Mouse (Mus musculus) forebrain, embryonic 15.5 days (tissue): ENCODE data around the gene Casr. TPM values are rescaled to one million over a fixed set of nuclear protein-coding genes. Genes with fewer than 3 reads are reported as not detected.
A peak's percentile ranks its signal among the peaks of the same experiment; 100 is the strongest.

ENCODE experiments used
- ATAC-seq: fragments of 200-750 bp; cut with Nextera tagmentation; replicated peaks from 2 replicates; pipeline ENCODE4 v1.8.0; 2017; ENCODE audit warnings: mild to moderate bottlenecking, moderate TSS enrichment, moderate library complexity
- H3K27ac ChIP-seq: fragments of 300-500 bp; sonication (generic); replicated peaks from 2 replicates; pipeline ENCODE4 v1.5.1; 2015; ENCODE audit warnings: mild to moderate bottlenecking, inconsistent platforms
- H3K27me3 ChIP-seq: fragments of 300-500 bp; sonication (generic); 2 replicates; pipeline ENCODE4 v1.6.1; 2015; ENCODE audit warnings: inconsistent platforms
- H3K36me3 ChIP-seq: fragments of 300-500 bp; sonication (generic); 2 replicates; pipeline ENCODE4 v1.6.1; 2015; ENCODE audit warnings: mild to moderate bottlenecking, inconsistent platforms
- H3K4me1 ChIP-seq: fragments of 300-500 bp; sonication (generic); 2 replicates; pipeline ENCODE4 v1.6.1; 2015; ENCODE audit warnings: inconsistent platforms
- H3K4me2 ChIP-seq: fragments of 300-500 bp; sonication (generic); replicated peaks from 2 replicates; pipeline ENCODE4 v1.6.1; 2015; ENCODE audit warnings: mild to moderate bottlenecking, inconsistent platforms
- H3K4me3 ChIP-seq: fragments of 300-500 bp; sonication (generic); 2 replicates; pipeline ENCODE4 v1.5.1; 2015; ENCODE audit warnings: mild to moderate bottlenecking, inconsistent platforms
- H3K9ac ChIP-seq: fragments of 300-500 bp; sonication (generic); replicated peaks from 2 replicates; pipeline ENCODE4 v1.6.1; 2015; ENCODE audit warnings: mild to moderate bottlenecking, inconsistent platforms
- H3K9me3 ChIP-seq: fragments of 300-500 bp; sonication (generic); 2 replicates; pipeline ENCODE4 v1.6.1; 2016; ENCODE audit warnings: inconsistent platforms
- WGBS: fragments of 180-500 bp; shearing (Covaris S2); methylation state at CpG from one replicate; pipeline ENCODE4 v1.1.7; 2015; ENCODE audit warnings: mixed read lengths; 5-methylcytosine and 5-hydroxymethylcytosine counted together
- polyA plus RNA-seq: library from polyadenylated mRNA; unstranded; fragments of >200 nt; fragmentation: Nextera tagmentation; extraction: Ambion mirVana; gene quantifications from 2 replicates; pipeline ENCODE4 v1.2.1, GENCODE M21; 2015

Gene Casr
- 0.04 and 0.08 TPM in 2 replicates for polyA plus RNA-seq

DNA sequence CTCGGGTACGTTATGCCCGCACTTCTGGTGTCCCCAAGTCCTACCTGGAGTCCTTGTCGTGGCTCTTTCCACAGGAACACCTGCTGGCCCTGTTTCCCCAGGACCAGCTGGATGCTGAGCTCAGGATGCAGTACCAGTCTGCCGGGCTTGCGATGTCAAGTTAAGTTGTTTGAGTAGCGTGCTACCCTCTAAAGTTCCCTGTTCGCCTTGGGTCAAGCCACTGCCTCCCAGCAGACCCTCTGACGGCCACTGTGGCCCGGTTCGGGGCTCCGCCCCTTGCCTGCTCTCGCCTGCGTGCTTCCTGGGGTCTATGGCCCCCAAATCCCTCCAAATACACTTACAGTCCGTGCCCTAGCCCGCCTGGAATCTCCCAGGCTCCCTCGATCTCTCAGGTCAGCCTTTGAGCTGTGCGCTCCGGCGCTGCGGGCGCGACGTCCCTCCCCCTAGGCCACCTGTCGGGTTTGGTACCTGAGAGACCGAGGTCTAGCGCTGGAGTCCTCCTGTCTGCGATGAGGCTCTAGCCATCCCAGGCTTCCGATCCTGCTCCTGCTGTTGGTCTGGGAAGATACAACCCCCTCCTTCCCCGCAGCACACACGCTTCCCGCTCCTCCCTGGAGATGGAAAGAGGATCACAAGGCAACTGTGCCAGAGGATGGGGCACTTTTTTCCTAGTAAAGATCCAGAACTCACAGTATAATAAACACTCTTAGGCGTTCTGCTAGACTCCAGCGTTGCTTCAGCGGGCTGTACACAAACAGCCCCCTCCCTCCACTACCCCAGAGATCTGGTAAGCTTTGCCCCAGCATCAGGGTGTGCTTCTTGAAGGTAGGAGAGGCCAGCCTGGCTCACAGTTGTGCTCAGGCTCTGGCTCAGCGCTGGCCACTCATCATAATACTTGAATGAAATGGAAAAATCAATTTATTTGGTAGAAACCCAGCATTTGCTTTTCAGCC is at the start of gene Casr:
Gene Casr (minus strand): TSS at position 756 of the 953 bp plus-strand sequence.
- Histone ChIP-seq H3K9me3 (no peaks in the 10 kb centered on the region), H3K27ac (no peak within 1 kb of the TSS), H3K4me2 (peak within 1 kb of the TSS; percentile 89), H3K36me3 (no peaks in the 10 kb centered on the region), H3K4me1 (peaks cover 13% of the 10 kb centered on the region), H3K27me3 (no peaks in the 10 kb centered on the region), H3K4me3 (peak within 1 kb of the TSS; percentile 44), H3K9ac (peak within 1 kb of the TSS; percentile 35)
- WGBS: 2% methylated on average over 36 of the region's 36 CpGs
- 0 out of 2 replicates have a peak, but pooled peaks have one; percentile 23 for ATAC-seq

DNA sequence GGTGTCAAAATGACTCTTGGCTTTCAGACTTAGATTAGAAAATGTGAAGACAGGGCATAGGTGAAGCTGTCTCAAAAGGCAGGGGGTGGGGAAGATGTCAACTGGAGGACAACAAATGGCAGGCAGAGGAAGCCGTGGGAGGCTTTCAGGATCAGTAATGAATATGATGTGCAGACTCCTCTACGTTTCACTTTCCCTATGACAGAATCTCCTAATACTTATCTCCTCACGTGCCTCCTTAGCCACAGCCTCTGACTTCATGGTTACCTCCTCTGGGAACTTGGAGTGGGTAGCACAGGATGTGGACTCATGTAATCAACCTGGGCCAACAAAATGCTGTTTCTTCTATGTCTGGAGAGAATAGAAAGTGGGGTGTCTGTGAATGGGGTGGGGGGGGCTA is 40.7 kb upstream of the Casr start:
- H3K9ac ChIP-seq: no peak overlapping the region
- H3K27ac ChIP-seq: no peak overlapping the region
- no peak overlapping the region for H3K4me3 ChIP-seq
- no peaks in the 10 kb centered on the region for H3K4me1 ChIP-seq
- H3K27me3 ChIP-seq: no peaks in the 10 kb centered on the region
- ATAC-seq: no peak
- no peaks in the 10 kb centered on the region for H3K36me3 ChIP-seq
- H3K9me3 ChIP-seq: no peaks in the 10 kb centered on the region
- 88% methylated on average over 3 of the region's 3 CpGs for WGBS
- H3K4me2 ChIP-seq: no peak overlapping the region

DNA sequence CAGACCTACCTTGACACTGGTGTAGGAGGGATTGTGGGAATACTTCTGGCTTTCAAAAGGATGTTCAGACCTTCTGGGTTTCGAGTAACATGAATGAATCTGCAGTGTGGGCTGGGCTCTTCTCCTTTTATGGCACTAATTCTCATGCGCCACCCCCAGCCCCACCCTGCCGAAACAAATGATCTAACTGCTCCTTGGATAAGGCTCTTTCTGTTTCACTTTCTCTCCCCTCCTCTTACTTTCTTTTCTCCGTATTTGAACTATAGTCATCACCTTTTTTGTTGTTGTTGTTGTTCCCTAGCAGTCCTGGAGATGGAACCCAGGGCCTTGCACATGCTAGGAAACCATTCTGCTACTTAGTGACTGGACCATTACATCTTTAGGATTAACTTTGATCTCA is 36.3 kb upstream of the Casr start:
- no peak overlapping the region for H3K4me2 ChIP-seq
- ATAC-seq: no peak
- H3K9ac ChIP-seq: no peak overlapping the region
- H3K27ac ChIP-seq: no peak overlapping the region
- no peaks in the 10 kb centered on the region for H3K9me3 ChIP-seq
- no peak overlapping the region for H3K4me3 ChIP-seq
- no peaks in the 10 kb centered on the region for H3K36me3 ChIP-seq
- WGBS: 88% methylated on average over 4 of the region's 4 CpGs
- H3K4me1 ChIP-seq: no peaks in the 10 kb centered on the region
- no peaks in the 10 kb centered on the region for H3K27me3 ChIP-seq

DNA sequence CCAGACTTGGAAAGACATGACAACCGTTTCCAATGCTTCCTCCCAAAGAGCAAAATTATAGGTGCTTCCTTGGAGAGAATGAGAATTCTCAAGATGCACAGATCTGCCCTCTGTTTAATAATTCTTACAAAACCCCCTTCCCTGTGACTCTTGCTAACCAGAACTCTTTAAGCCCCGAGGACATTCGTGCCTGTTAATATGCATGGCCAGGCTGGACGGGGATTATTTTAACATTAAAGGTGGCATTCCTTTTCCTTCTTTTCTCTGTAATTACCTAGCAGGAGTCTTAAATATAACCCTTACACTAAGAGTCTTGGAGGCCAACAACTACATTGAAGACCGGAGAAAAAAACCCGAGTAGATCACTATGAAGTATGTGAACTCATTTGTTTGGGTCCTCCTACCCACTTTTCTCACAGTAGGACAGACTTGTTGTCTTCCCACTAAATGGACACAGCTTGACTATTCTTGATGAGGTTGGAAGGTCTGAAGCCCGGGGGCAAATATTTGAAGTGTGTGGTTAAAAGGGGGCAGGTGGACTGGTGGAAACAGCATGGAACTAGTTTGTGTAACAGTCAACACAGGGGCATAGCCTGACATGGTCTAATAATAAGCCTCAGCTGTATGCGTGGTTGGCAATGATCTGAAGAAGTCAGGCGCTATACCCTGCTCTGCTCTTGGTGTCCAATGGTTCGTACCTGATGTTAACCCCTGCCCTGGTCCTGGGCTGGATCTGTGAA is 34.9 kb upstream of the Casr start:
- 88% methylated on average over 10 of the region's 10 CpGs for WGBS

DNA sequence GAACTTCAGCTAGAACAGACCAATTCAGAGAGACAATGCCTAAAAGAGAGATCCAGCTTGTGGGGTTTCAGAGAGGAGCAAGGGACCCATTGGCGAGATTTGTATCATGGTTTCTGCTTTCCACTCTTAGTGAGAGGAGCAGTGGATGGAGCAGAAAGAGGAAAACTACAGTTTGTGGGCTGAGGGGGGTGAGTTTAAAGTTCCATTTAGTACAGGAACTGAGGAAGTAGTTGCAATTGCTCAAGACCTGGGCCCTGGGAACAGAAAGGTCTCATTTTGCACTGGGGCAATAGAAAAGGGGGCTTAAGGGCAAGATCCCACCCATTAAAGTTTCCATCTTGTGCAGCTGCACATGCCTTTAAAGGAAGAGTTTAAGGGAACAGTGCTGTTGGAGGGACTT is 28.0 kb upstream of the Casr start:
- Histone ChIP-seq H3K27me3 (no peaks in the 10 kb centered on the region), H3K4me2 (no peak overlapping the region), H3K36me3 (no peaks in the 10 kb centered on the region), H3K4me3 (no peak overlapping the region), H3K27ac (no peak overlapping the region), H3K4me1 (no peaks in the 10 kb centered on the region), H3K9ac (no peak overlapping the region), H3K9me3 (no peaks in the 10 kb centered on the region)
- WGBS: 84% methylated on average over 1 of the region's 1 CpGs
- ATAC-seq: no peak

More for the DNA sequence above, 34.9 kb upstream of the Casr start:
- Histone ChIP-seq H3K36me3 (no peaks in the 10 kb centered on the region), H3K27me3 (no peaks in the 10 kb centered on the region), H3K9me3 (no peaks in the 10 kb centered on the region), H3K4me2 (no peak overlapping the region), H3K4me1 (no peaks in the 10 kb centered on the region), H3K4me3 (no peak overlapping the region), H3K27ac (no peak overlapping the region), H3K9ac (no peak overlapping the region)
- ATAC-seq: no peak

GRCm38 (mm10) chr16:36587971-36588370 is 26.0 kb upstream of the Casr start:
- Histone ChIP-seq H3K4me1 (no peaks in the 10 kb centered on the region), H3K27ac (no peak overlapping the region), H3K4me2 (no peak overlapping the region), H3K4me3 (no peak overlapping the region), H3K27me3 (no peaks in the 10 kb centered on the region), H3K36me3 (no peaks in the 10 kb centered on the region), H3K9me3 (no peaks in the 10 kb centered on the region), H3K9ac (no peak overlapping the region)
- 83% methylated on average over 4 of the region's 4 CpGs for WGBS
- no peak for ATAC-seq

GRCm38 (mm10) chr16:36582073-36582472 is 20.1 kb upstream of the Casr start:
- Histone ChIP-seq H3K9me3 (no peaks in the 10 kb centered on the region), H3K4me2 (no peak overlapping the region), H3K27me3 (no peaks in the 10 kb centered on the region), H3K4me1 (no peaks in the 10 kb centered on the region), H3K4me3 (no peak overlapping the region), H3K9ac (no peak overlapping the region), H3K27ac (no peak overlapping the region), H3K36me3 (no peaks in the 10 kb centered on the region)
- ATAC-seq: no peak
- 38% methylated on average over 3 of the region's 3 CpGs for WGBS

DNA sequence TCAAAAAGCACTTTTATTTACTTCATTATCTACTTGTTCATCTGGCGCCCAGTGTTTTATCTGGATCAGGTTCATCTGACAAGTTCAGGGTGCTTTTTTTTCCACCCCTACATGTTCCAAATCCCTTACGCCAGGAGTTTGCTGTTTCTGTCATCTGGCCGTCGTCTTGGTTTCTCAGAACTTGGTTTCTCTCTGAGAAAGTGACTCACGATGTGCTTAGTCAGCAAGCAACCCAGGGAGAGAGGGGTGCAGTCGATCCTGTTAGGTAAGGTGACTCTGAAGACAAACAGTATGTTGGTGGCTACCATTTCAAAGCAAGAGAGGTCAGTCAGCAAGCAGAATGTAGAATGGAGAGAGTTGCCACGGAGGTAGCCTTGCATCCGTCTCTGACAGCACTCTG is 10.0 kb upstream of the Casr start:
- H3K36me3 ChIP-seq: no peaks in the 10 kb centered on the region
- no peak overlapping the region for H3K27ac ChIP-seq
- H3K4me3 ChIP-seq: no peak overlapping the region
- H3K4me1 ChIP-seq: no peaks in the 10 kb centered on the region
- H3K9me3 ChIP-seq: no peaks in the 10 kb centered on the region
- WGBS: 87% methylated on average over 8 of the region's 8 CpGs
- no peak for ATAC-seq
- no peak overlapping the region for H3K4me2 ChIP-seq
- no peak overlapping the region for H3K9ac ChIP-seq
- no peaks in the 10 kb centered on the region for H3K27me3 ChIP-seq

DNA sequence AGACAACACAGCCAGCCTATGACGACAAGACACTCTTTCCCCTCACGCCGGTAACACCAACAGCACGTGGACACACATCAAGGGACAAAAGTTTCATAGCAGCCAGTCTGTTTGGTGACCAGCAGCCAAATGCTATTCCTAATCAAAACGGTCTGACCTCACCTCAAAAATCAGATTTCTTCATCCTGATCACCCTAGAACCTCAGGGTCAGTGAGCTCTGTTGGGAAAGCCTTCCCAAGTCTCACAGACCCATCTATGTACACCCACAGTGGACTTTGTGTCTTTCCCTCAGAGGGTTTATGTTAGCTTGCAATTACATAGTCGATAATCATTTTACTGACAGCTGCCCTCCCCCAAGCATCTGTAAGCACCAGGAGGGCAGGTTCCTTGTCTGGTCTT is 2.4 kb downstream of the Casr start:
- Histone ChIP-seq H3K27ac (no peak overlapping the region), H3K4me1 (peaks cover 13% of the 10 kb centered on the region), H3K27me3 (no peaks in the 10 kb centered on the region), H3K9me3 (no peaks in the 10 kb centered on the region), H3K4me2 (no peak overlapping the region), H3K36me3 (no peaks in the 10 kb centered on the region), H3K9ac (no peak overlapping the region), H3K4me3 (no peak overlapping the region)
- ATAC-seq: no peak
- 92% methylated on average over 6 of the region's 6 CpGs for WGBS

DNA sequence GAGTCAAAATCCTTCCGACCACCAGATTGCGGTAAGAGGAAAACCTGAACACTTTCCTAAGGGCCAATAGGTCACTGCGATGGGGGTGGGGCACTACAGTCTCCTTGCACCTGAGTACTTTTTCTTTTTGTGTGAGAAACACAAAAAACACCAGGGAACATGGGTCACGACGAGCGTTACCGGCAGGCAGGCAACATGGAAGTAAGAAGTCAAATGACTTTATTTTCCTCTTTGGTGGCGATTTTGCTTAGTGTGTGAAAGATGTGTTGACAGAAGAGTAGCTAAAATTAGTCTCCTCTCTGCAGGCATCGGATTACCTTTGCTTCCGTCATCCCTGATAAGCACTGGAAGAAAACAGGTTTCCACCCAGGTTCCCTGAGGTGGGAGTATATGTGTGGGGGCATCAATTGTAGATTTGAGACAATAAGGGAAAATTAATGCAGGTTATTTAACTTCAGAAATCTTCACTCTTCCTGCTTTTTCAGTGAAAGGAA is 6.2 kb downstream of the Casr start:
- WGBS: 77% methylated on average over 10 of the region's 10 CpGs
- Histone ChIP-seq H3K36me3 (no peaks in the 10 kb centered on the region), H3K27me3 (no peaks in the 10 kb centered on the region), H3K9me3 (no peaks in the 10 kb centered on the region), H3K4me2 (no peak overlapping the region), H3K4me1 (no peaks in the 10 kb centered on the region), H3K27ac (no peak overlapping the region), H3K9ac (no peak overlapping the region), H3K4me3 (no peak overlapping the region)
- no peak for ATAC-seq

DNA sequence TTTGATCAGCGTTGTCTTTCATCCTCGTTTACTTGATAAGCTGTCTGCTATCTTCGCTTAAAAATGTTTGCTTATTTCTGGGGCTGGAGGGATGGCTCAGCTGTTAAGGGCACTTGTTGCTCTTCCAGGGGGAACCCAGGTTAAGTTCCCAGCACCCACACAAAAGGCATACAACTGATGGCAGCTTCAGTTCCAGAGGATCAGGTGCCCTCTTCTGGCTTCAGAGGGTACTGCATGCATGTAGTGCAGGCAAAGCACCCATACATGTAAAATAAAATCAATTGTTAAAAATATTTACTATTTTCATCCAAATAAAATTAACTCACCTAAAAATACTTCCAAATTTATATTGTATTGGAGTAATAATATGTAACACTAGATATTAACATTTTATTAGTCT is 8.3 kb downstream of the Casr start:
- Histone ChIP-seq H3K9ac (no peak overlapping the region), H3K27ac (no peak overlapping the region), H3K4me2 (no peak overlapping the region), H3K9me3 (no peaks in the 10 kb centered on the region), H3K4me1 (no peaks in the 10 kb centered on the region), H3K4me3 (no peak overlapping the region), H3K27me3 (no peaks in the 10 kb centered on the region), H3K36me3 (no peaks in the 10 kb centered on the region)
- no peak for ATAC-seq
- 96% methylated on average over 3 of the region's 3 CpGs for WGBS

DNA sequence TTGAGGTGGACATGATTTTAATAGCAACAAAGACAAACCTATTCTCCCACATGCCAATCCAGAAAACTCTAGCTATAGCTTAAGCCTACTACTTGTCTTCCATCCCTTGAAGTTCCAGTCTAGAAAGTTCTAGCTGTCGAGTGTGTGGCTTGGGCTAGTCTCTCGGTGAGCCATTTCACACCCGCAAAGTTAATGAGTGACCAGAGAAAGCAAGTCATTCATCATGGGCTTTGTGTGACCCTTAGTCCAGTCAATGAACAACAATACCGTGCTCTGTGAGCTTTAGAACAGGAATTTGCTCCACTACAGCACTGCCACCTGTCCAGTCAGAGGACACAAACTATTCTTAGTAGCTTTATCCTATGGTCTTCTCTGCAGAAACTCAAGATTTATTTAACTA is 16.6 kb downstream of the Casr start:
- no peak overlapping the region for H3K9ac ChIP-seq
- H3K4me1 ChIP-seq: no peaks in the 10 kb centered on the region
- no peaks in the 10 kb centered on the region for H3K36me3 ChIP-seq
- H3K4me3 ChIP-seq: no peak overlapping the region
- no peak overlapping the region for H3K27ac ChIP-seq
- no peaks in the 10 kb centered on the region for H3K9me3 ChIP-seq
- H3K4me2 ChIP-seq: no peak overlapping the region
- H3K27me3 ChIP-seq: no peaks in the 10 kb centered on the region
- 64% methylated on average over 4 of the region's 4 CpGs for WGBS
- ATAC-seq: no peak
